In the genomic region with DNA sequence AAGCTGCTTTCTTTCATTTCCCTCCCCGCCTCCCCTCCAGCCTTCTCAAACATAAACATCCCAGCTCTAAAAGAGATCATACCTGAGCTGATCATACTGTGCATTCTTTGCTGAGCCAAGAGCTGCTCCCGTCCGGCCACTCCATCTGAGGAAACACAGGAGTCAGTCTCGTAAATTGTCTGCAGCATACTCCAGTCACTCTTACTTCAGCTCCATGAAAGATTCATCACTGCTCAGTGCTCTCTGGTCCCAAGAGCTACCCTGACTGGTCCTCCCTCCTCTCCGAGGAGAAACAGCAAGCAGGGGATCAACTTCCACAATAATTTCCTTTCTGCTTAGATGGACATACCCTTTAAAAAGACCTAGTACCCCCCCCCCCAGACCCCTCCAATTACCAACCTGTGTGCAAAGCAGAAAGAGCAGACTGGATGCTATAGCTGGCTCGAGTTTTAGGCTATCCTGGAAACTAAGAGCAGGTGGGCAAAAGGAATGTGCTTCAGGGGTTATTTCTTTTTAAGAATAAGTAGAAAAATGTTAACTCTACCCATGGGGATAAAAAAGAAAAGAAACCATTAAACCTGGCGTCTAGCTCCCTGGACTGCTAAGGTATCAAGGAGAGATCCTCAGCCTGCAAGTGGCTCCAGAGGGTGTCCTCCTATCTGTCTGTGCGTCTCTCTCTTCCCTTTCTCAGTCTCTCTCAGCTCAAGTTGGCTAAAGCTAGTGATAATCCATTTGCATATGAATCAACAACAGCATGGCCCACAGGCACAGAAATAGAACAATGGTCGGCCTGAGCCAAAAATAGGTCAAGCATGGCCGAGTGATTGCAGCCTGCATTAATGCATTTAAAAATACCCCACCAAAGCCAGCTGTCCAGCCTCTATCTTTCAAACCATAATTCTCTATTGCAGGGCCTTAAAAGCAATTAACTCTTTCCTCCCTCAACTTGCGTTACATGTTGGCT, we compare ENCODE assay signal across 9 mouse cellular contexts.
DNase-seq lines count a peak whose midpoint lies in the region; ATAC-seq and TF ChIP-seq lines count a peak whose summit lies in the region.
"Had no signal": no experiment of that assay in that cellular context is flagged by ENCODE, and none has a peak within 500 bp of the region (broad histone marks: within the 10 kb centered on the region; RNA-seq: fewer than 3 reads in every experiment).

No protein-coding gene starts in this region.

- H3K36me3 ChIP-seq in kidney, postnatal 0 days (ENCODE audit: insufficient read depth, low read length), result no peaks in the 10 kb centered on the region
- no peaks in the 10 kb centered on the region for H3K36me3 ChIP-seq in forebrain, embryonic 12.5 days (replicated peaks)
- H3K36me3 ChIP-seq in hindbrain, embryonic 13.5 days, result no peaks in the 10 kb centered on the region
- H3K36me3 ChIP-seq in limb, embryonic 15.5 days, result no peaks in the 10 kb centered on the region
- H3K36me3 ChIP-seq in splenic B cell, adult 2 months (ENCODE audit: control insufficient read depth, insufficient read depth, low read length, poor library complexity, severe bottlenecking), result no peaks in the 10 kb centered on the region
- no peaks in the 10 kb centered on the region for H3K36me3 ChIP-seq in liver, embryonic 11.5 days (ENCODE audit: control insufficient read depth, insufficient read depth, low read length)
- H3K36me3 ChIP-seq: G1E had no signal

- no peak for TF ChIP-seq CTCF in kidney, postnatal 0 days (IDR thresholded peaks at IDR 0.05; ENCODE audit: low read depth)

- peak overlapping the region; percentile 42 for H3K27ac ChIP-seq in kidney, postnatal 0 days
- peak overlapping the region; percentile 68 for H3K27ac ChIP-seq in forebrain, embryonic 12.5 days
- H3K27ac ChIP-seq in hindbrain, embryonic 13.5 days, result peak overlapping the region; percentile 45
- H3K27ac ChIP-seq in limb, embryonic 15.5 days, result peak overlapping the region; percentile 57
- H3K27ac ChIP-seq in liver, embryonic 11.5 days (ENCODE audit: low read depth, low read length), result no peak overlapping the region

- no peak overlapping the region for H3K9ac ChIP-seq in kidney, postnatal 0 days (ENCODE audit: low read depth, low read length)
- peak overlapping the region; percentile 41; the same call in 1 of the 2 replicates for H3K9ac ChIP-seq in forebrain, embryonic 12.5 days
- H3K9ac ChIP-seq in hindbrain, embryonic 13.5 days, result peak overlapping the region; percentile 10
- no peak overlapping the region for H3K9ac ChIP-seq in limb, embryonic 15.5 days
- no peak overlapping the region for H3K9ac ChIP-seq in liver, embryonic 11.5 days (ENCODE audit: low read depth, low read length)

- no peak; the same call in 1 of the 2 replicates for ATAC-seq in kidney, postnatal 0 days (replicated peaks; ENCODE audit: low FRiP score, low read depth)
- ATAC-seq in forebrain, embryonic 12.5 days (ENCODE audit: low FRiP score), result peak; percentile 88
- peak; percentile 90 for ATAC-seq in hindbrain, embryonic 13.5 days (ENCODE audit: low FRiP score)
- ATAC-seq in limb, embryonic 15.5 days (ENCODE audit: insufficient number of reproducible peaks, low FRiP score, low TSS enrichment, low read depth), result no peak; the same call in 1 of the 2 replicates
- ATAC-seq in liver, embryonic 11.5 days (replicated peaks; ENCODE audit: low FRiP score), result no peak

- H3K4me1 ChIP-seq in kidney, postnatal 0 days (replicated peaks; ENCODE audit: insufficient read depth, low read length), result 0 out of 2 replicates have a peak, but pooled peaks cover 5% of the 10 kb centered on the region
- peaks cover 38% of the 10 kb centered on the region for H3K4me1 ChIP-seq in forebrain, embryonic 12.5 days
- H3K4me1 ChIP-seq in hindbrain, embryonic 13.5 days (replicated peaks), result peaks cover 37% of the 10 kb centered on the region
- peaks cover 15% of the 10 kb centered on the region for H3K4me1 ChIP-seq in limb, embryonic 15.5 days
- H3K4me1 ChIP-seq in liver, embryonic 11.5 days (replicated peaks; ENCODE audit: control insufficient read depth, insufficient read depth, low read length), result no peaks in the 10 kb centered on the region

- DNase-seq in kidney, postnatal 0 days (ENCODE audit: low spot score), result peak; percentile 74
- DNase-seq in kidney, adult 8-10 months, result no peak
- peak; percentile 30 for DNase-seq in brain, embryonic 18.5 days (ENCODE audit: low read depth, low spot score)
- DNase-seq in splenic B cell, adult 2 months (ENCODE audit: low read depth, low spot score), result peak; percentile 56
- DNase-seq in liver, embryonic 11.5 days (ENCODE audit: low spot score), result no peak

- H3K4me3 ChIP-seq in kidney, postnatal 0 days (replicated peaks; ENCODE audit: low read depth, low read length), result 0 out of 2 replicates have a peak overlapping the region, but pooled peaks have one; percentile 4
- peak overlapping the region; percentile 29 for H3K4me3 ChIP-seq in forebrain, embryonic 12.5 days (replicated peaks)
- peak overlapping the region; percentile 27 for H3K4me3 ChIP-seq in hindbrain, embryonic 13.5 days
- H3K4me3 ChIP-seq in limb, embryonic 15.5 days, result peak overlapping the region; percentile 21
- no peak overlapping the region for H3K4me3 ChIP-seq in liver, embryonic 11.5 days (ENCODE audit: low read depth, low read length)

- 7% methylated on average over 11 of the region's 11 CpGs for WGBS in kidney, postnatal 0 days
- 6% methylated on average over 11 of the region's 11 CpGs for WGBS in forebrain, embryonic 12.5 days
- WGBS in hindbrain, embryonic 13.5 days, result 5% methylated on average over 11 of the region's 11 CpGs
- WGBS in limb, embryonic 15.5 days, result 13% methylated on average over 11 of the region's 11 CpGs
- 47% methylated on average over 11 of the region's 11 CpGs for WGBS in liver, embryonic 11.5 days

- H3K9me3 ChIP-seq in kidney, postnatal 0 days (replicated peaks; ENCODE audit: low read length), result no peaks in the 10 kb centered on the region
- H3K9me3 ChIP-seq in forebrain, embryonic 12.5 days, result no peaks in the 10 kb centered on the region
- H3K9me3 ChIP-seq in hindbrain, embryonic 13.5 days, result no peaks in the 10 kb centered on the region
- H3K9me3 ChIP-seq in limb, embryonic 15.5 days, result no peaks in the 10 kb centered on the region
- H3K9me3 ChIP-seq in liver, embryonic 11.5 days (ENCODE audit: control insufficient read depth, low read length), result no peaks in the 10 kb centered on the region

- peak overlapping the region; percentile 44 for H3K4me2 ChIP-seq in kidney, postnatal 0 days (ENCODE audit: low read length)
- H3K4me2 ChIP-seq in forebrain, embryonic 12.5 days, result peak overlapping the region; percentile 54
- H3K4me2 ChIP-seq in hindbrain, embryonic 13.5 days, result peak overlapping the region; percentile 50
- peak overlapping the region; percentile 31 for H3K4me2 ChIP-seq in limb, embryonic 15.5 days
- no peak overlapping the region for H3K4me2 ChIP-seq in liver, embryonic 11.5 days

- no peaks in the 10 kb centered on the region for H3K27me3 ChIP-seq in kidney, postnatal 0 days (ENCODE audit: insufficient read depth, low read length)
- no peaks in the 10 kb centered on the region for H3K27me3 ChIP-seq in forebrain, embryonic 12.5 days
- no peaks in the 10 kb centered on the region for H3K27me3 ChIP-seq in hindbrain, embryonic 13.5 days
- H3K27me3 ChIP-seq in limb, embryonic 15.5 days, result no peaks in the 10 kb centered on the region
- no peaks in the 10 kb centered on the region for H3K27me3 ChIP-seq in splenic B cell, adult 2 months (ENCODE audit: control insufficient read depth, insufficient read depth, low read length, poor library complexity, severe bottlenecking)
- H3K27me3 ChIP-seq in liver, embryonic 11.5 days (replicated peaks; ENCODE audit: control insufficient read depth, insufficient read depth, low read length), result no peaks in the 10 kb centered on the region

Comparison
In these comparisons a context has a peak if more than half of its experiments do, and no peak if none do; other contexts are left out.
1. DNase-seq: peak in kidney, postnatal 0 days (single experiment), brain, embryonic 18.5 days (single experiment) and splenic B cell, adult 2 months (single experiment); none in kidney, adult 8-10 months (0 of 2) and liver, embryonic 11.5 days (single experiment).
2. ATAC-seq: peak in forebrain, embryonic 12.5 days (single experiment) and hindbrain, embryonic 13.5 days (single experiment); none in kidney, postnatal 0 days (single experiment), limb, embryonic 15.5 days (single experiment) and liver, embryonic 11.5 days (single experiment).
3. H3K9ac ChIP-seq: peak in forebrain, embryonic 12.5 days (single experiment) and hindbrain, embryonic 13.5 days (single experiment); none in kidney, postnatal 0 days (single experiment), limb, embryonic 15.5 days (single experiment) and liver, embryonic 11.5 days (single experiment).